Mouse (Mus musculus) heart, adult 18-20 months (tissue): ENCODE results near the gene Hist1h1b. TPM values are rescaled to one million over a fixed set of nuclear protein-coding genes. Genes with fewer than 3 reads are reported as not detected.
"Not testable (repeated sequence)": the region's sequence is repeated elsewhere in the genome, so short reads cannot be mapped to it uniquely, and the experiment has no call there.

Experiments used
- DNase-seq, 2 experiments: peaks; one replicate each; pipeline ENCODE4 v3.0.0; 2021 to 2022; ENCODE audit warnings: mixed read lengths in 1 of 2
- long read RNA-seq, 2 experiments: library from polyadenylated mRNA; stranded (forward); transcript quantifications; one replicate each; pipeline ENCODE4 v2.0.0; 2021
- total RNA-seq, 2 experiments: library from RNA; stranded (reverse); gene quantifications; 2 replicates each; pipeline ENCODE4 v1.2.3; 2021

Hist1h1b gene
- 1 to 10 TPM; 3.5 to 4.0 TPM for total RNA-seq
- long read RNA-seq, experiment 1, result 0 reads
- long read RNA-seq, experiment 2, result 0 reads

GRCm38 (mm10) chr13:21779767-21780731, at the start of gene Hist1h1b:
Gene Hist1h1b, minus strand, starts transcription at chr13:21780625.
- peak; percentile 42 to 63 for DNase-seq

DNA sequence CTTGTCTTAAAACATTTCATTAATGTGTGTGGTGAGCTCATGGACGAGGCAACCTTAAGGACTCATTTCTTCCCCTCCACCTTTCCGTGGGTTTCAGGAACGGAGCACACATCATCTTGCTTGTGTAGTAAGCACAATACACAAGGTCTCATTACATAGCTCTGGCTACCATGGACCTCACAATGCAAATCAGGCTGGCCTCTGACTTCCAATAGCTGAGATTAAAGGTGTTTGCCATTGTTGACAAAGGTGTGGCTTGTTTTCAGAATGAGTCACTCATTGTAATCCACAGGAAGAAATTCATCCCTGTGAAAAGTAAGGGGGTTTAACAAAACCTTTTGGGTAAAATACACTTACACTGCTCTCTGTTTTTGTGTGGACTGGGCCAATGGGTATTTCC, 48.1 kb upstream of the Hist1h1b start:
- no peak for DNase-seq

DNA sequence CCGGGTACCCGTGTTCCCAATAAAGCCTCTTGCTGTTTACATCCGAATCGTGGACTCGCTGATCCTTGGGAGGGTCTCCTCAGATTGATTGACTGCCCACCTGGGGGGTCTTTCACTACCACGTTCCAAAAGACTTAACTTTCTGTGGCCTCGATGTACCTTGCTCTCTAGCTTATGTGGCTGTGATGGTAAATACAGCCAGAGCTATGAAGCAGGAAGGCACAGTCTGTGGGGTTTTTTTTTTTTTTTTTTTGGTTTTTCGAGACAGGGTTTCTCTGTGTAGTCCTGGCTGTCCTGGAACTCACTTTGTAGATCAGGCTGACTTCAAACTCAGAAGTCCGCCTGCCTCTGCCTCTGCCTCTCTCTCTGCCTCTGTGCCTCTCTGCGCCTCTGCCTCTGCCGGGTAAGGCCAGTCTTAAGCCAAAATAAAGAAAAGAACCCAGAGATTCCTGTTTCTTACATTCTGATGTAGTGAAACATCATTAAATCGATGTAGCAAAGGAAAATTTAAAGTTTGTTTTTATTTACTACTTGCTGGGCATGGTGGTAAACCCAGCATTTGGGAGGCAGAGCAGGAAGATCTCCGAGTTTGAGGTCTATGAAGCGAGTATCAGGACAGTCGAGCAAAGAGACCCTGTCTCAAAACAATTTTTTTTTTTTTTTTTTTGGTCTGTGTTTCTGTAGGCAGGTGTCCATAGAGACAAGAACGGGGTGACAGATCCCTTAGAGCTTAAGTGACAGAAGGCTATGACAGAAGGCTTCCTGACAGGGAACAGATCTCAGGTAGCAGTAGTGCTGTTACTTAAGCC, 39.9 kb upstream of the Hist1h1b start:
- DNase-seq, result not testable (repeated sequence)

GRCm38 (mm10) chr13:21812092-21812491, 31.7 kb upstream of the Hist1h1b start:
- DNase-seq, result not testable (repeated sequence)

DNA sequence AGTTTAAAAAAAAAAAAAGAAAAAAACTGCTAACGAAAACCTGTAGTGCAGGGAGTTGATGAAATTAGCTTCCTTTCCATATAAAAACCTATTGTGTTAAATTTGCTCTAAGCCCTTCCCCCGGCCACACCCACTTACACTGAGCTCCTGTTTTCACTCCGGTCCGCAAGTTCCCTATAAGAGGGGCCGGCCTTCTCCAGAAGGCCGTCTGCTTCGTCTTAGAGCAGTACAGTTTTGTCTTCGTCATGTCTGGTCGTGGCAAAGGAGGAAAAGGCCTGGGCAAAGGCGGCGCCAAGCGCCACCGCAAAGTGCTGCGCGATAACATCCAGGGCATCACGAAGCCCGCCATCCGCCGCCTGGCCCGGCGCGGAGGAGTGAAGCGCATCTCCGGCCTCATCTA, 31.1 kb upstream of the Hist1h1b start, which contains the start of gene Hist1h4m:
TSS of gene Hist1h4m (plus strand) at position 208 of the 400 bp plus-strand sequence.
- DNase-seq, result peak; percentile 61 to 68

DNA sequence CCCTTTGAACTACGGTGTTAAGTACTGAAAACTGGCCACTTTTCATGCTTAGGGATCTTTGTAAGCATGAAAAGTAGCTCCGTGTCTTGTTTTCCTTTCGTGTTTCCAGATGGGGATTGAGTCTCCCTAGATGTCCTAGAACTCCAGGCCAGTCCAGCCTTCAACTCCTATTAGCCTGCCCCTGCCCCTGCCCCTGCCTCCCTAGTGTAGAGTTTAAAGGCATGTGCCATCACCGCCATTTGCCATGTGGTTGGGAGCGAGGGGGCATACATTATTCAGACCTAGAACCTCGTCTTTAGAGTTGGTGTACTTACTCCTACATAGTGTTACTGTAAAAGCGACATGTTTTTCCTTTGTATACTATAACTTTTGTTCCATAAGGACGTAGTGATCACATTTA, 30.6 kb upstream of the Hist1h1b start:
- DNase-seq, result not testable (repeated sequence)

GRCm38 (mm10) chr13:21810073-21810472, 29.6 kb upstream of the Hist1h1b start, which contains the start of the genes Hist1h2bq and Hist1h2ao:
Gene Hist1h2bq, minus strand, starts transcription at chr13:21810197.
Gene Hist1h2ao, plus strand, starts transcription at chr13:21810465.
- DNase-seq, result not testable (repeated sequence)

GRCm38 (mm10) chr13:21803058-21803457, 22.6 kb upstream of the Hist1h1b start:
- DNase-seq, result not testable (repeated sequence)

GRCm38 (mm10) chr13:21797163-21797562, 16.7 kb upstream of the Hist1h1b start:
- DNase-seq, result not testable (repeated sequence)

GRCm38 (mm10) chr13:21795584-21795983, 15.2 kb upstream of the Hist1h1b start:
- DNase-seq, result no peak

- no peak for DNase-seq
Measured at GRCm38 (mm10) chr13:21790601-21791283, 10.3 kb upstream of the Hist1h1b start.

DNA sequence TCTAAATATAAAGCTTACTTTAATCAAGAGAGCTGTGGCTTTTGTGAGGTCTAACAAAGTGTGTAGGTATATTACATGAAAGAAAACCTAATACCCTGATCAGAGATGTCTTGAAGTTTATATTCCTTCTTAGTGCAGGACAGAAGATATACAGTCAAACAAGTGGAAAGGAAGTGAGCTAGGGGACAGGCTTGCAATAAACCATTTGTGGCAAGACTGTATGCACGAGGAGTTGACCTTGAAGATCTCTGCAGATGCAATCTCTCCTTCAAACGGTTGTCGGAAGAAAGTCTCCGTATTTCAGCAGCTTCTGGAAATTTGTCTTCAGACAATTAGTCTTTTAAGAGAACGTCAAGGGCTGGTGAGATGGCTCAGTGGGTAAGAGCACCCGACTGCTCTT, 9.5 kb upstream of the Hist1h1b start:
- no peak for DNase-seq

DNA sequence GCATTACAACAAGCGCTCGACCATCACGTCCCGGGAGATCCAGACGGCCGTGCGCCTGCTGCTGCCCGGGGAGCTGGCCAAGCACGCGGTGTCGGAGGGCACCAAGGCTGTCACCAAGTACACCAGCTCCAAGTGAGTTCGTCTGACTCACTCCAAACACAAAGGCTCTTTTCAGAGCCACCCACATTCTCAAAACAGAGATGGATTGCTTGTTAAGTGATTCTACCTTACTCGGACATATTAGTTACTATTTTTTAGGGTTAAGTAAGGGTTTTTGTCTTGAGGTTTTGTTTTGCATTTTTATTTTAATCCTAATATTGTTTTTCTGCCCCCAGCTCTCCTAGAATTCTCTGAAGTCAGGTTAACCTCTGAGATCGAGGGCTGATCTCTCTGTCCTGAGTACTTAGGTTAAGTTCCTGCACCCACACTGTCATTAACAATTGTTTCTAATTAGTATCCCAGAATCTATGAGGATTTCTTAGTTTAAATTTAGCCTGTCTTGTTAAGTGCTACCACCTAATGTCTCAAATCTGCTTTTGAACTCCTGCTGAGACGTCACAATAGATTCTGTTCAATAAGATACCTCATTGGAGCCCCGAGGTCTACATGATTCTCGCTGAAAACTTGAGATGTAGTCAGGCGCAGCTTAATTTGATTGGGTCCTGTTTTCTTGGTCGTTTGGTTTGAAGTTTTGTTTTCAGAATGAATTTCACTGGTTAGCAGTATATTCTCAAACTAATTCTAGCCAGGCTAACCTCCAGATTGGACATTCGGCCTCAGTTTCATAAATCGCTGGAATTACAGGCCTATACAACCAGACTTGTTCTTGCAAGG, 7.6 kb upstream of the Hist1h1b start:
- DNase-seq, result no peak

DNA sequence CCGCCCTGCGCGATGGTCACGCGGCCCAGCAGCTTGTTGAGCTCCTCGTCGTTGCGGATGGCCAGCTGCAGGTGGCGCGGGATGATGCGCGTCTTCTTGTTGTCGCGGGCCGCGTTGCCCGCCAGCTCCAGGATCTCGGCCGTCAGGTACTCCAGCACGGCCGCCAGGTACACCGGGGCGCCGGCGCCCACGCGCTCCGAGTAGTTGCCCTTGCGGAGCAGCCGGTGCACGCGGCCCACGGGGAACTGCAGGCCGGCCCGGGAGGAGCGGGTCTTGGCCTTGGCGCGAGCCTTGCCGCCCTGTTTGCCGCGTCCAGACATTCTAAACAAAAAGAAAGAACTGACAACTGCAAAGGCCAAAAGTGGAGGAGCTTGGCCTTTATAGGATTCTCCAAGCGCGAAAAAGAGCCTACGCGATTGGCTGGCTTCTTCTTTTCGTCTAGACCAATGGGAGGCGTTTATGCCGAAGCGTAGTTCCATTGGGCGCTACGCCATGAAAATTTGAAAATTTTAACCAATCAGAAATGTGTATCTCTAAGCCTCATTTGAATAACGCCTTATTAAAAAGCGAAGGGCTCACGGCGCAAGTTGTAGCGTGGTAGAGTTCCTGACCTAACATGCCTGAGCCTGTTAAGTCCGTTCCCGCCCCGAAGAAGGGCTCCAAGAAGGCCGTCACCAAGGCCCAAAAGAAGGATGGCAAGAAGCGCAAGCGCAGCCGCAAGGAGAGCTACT, 6.6 kb upstream of the Hist1h1b start, which contains the start of the genes Hist1h2an and Hist1h2bp:
TSS of gene Hist1h2an (minus strand) at position 320 of the 731 bp plus-strand sequence.
TSS of gene Hist1h2bp (plus strand) at position 563 of the 731 bp plus-strand sequence.
- peak; percentile 92 to 93 for DNase-seq

DNA sequence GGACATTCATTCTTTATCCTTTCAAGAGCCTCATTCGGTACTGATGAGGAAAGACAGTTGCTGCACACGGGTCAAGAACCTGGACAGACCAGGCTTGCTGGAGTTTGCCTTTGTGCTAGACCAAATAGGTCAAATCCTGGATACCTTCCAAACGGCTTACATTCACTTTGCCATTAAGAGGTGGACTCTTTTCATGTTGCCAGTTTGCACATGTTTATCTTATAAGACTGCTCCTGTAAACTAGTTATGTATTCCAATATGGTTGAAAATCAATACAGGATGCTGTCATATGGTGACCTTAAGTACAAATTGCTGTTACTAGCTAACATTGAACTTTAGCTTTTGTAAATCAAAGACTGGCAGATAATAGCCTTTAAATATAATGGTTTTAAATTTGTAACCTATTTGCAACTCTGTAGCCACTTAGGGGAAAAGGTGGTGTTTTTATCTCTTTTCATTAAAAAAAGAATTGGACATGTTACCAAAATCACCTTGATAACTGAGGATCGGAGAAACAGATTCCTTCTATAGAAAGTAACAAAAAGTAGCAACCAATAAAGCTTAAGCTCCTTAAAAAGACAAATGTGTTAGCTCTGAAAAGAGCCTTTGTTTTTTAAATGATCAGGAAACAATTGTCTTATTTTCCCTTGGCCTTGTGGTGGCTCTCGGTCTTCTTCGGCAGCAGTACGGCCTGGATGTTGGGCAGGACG, 5.9 kb upstream of the Hist1h1b start:
- DNase-seq, result no peak

DNA sequence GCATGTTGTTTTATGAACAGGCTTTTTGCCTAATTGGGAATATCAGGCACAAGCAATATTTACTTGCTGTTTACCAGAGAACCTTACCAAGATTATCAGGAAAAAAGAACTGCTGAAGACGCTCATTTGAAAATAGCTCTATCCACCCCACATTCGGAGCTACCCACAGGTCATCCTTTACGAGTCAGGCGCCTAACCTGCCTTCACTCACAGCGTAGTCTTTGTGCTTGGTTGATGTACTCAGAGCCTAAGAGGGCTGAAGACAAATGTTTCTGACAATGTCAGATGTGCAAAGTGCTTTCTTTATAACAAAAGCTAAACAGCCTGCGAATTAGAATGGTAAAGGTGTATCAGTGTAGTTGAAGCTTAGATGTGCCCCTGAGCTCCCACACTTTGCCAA, 3.9 kb upstream of the Hist1h1b start:
- no peak for DNase-seq

DNA sequence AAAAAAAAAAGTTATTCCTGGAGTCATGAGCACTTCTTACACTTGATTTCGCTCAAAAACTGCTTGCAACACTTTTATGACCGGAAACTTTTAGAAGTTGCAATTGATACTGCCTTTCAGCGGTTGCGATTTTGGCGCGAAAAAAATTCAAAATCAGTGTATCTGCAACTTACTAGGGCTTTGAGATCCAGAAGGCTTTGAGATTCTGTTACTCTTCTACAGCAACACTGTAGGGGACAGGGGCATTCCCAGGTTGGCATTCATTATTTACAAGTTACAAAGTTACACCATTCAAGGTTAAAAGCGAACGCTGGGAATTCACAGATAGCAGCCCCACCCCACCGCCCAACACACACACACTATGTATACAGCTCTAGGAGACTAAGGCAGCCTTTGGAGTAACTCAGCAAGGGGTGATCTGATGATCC, 3.3 kb upstream of the Hist1h1b start:
- peak in 1 of 2 experiments; percentile 44 for DNase-seq

DNA sequence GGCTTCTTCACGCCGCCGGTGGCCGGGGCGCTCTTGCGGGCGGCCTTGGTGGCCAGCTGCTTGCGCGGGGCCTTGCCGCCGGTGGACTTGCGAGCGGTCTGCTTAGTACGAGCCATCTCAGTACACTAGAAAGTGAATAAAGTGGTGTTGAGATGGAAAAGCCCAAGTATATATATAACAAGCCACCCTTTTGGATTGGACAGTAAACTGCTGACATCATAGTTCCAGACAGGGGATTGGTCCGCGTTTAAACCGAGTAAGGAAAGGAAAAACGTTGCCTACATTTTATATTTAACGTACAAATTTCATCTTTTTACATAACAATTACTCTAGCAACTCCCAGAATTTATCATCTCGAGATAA, 2.8 kb upstream of the Hist1h1b start, which contains the start of gene Hist1h3i:
TSS of gene Hist1h3i (minus strand) at position 116 of the 363 bp plus-strand sequence.
- peak; percentile 74 to 75 for DNase-seq
